Mouse (Mus musculus): ENCODE results near the gene Gpr27.

The Gpr27 gene

DNA sequence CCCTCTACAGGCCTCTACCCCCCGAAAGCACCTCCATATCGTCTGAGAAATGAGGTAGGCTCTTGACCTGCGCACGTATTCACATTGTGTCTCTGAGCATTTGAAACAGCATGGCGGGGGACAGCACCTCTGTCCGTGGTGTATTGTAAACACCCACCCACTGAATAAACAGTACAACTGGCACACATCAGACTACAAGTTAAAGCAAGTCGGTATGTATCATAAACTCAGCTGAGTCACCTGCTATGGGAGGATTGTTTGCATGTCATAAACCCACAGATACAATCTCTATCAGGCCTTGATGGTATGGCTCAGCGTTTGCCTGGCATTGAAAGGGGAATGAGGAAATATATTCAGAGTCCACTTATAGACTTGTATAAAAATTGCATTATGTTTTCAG, 15.2 kb upstream of the Gpr27 start:
- DNase-seq (ENCODE audit: low spot score in 2 of 2), result no peak

- DNase-seq (ENCODE audit: low spot score in 2 of 2), result no peak
These were observed 14.4 kb upstream of the Gpr27 start for GRCm38 (mm10) chr6:99678108-99678507.

- no peak for DNase-seq (ENCODE audit: low spot score in 2 of 2)
These were observed 8.5 kb upstream of the Gpr27 start for GRCm38 (mm10) chr6:99683974-99684373.

DNA sequence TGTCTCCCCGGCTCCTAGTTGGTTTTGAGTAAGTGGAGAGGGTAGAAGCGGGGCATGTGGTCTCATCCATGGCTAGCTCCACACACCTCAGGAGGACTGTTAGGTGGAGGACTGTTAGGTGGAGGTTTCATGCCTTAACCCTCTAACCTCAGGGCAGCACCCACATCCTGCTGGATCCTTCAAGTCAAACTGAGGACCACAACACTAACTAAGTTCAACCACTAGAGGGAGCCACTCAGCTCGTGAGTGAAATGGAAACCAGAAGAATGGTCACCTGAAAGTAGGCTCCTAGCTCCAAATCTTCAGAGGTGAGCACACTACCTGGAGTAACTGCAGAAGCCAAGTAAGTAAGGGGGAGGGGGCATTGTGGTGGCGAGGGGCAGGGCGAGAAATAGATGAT, 7.6 kb upstream of the Gpr27 start:
- DNase-seq (ENCODE audit: low spot score in 2 of 2), result no peak

- no peak for DNase-seq (ENCODE audit: low spot score in 2 of 2)
These were observed 4.0 kb upstream of the Gpr27 start for GRCm38 (mm10) chr6:99688513-99688912.

GRCm38 (mm10) chr6:99691666-99692205, 743 bp upstream of the Gpr27 start:
- no peak for DNase-seq (ENCODE audit: low spot score in 2 of 2)

GRCm38 (mm10) chr6:99692916-99693841, 700 bp downstream of the Gpr27 start:
- peak; percentile 19 to 39 for DNase-seq (ENCODE audit: low spot score in 2 of 2)

DNA sequence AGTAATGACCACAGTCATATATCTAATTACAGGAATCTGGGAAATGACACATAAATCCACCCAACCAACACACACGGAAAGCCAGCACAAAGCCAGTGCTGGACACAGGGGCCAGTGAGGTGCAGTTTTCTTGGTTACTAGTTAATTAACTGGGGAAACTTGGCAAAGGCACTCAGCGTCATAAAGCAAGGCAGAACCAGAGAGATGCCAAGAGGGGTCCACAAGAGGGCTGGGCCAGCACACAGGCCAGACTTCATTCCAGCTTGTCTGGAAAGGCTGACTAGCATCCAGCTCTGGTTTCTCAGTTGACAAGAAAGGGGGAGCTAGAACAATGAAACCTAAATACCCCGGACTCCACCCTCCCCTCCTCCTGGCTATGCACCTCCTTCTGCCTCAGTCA, 8.0 kb downstream of the Gpr27 start:
- DNase-seq (ENCODE audit: low spot score in 2 of 2), result no peak

DNA sequence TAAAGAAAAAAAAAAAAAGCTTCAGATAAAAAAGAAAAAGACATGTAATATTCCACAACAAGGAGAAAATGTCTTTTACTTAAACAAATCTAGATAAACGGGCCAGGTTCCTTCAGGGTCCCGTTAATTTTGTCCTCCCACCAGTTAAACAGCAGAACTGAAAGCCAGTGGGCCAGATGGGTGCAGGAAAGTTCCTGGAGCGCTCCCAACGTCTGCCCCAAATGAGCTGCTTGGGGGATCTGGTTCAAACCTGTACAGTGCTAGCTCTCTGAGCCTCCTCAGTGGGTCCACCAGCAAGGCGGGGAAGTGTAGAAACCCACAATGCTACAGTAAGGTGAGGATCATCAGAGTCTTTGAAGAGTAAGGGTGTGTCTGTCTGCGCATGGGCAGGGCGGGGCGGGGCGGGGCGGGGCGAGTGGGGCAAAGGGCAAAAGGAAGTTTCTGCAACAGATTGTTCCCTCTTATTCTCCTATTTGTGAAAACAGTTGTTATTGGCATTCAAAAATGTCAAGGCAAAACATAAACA, 19.2 kb downstream of the Gpr27 start:
- no peak for DNase-seq (ENCODE audit: low spot score in 2 of 2)

GRCm38 (mm10) chr6:99713256-99713655, 20.8 kb downstream of the Gpr27 start:
- DNase-seq (ENCODE audit: low spot score in 2 of 2), result no peak

- no peak for DNase-seq (ENCODE audit: low spot score in 2 of 2)
These were observed 22.7 kb downstream of the Gpr27 start for GRCm38 (mm10) chr6:99715191-99715590.

DNA sequence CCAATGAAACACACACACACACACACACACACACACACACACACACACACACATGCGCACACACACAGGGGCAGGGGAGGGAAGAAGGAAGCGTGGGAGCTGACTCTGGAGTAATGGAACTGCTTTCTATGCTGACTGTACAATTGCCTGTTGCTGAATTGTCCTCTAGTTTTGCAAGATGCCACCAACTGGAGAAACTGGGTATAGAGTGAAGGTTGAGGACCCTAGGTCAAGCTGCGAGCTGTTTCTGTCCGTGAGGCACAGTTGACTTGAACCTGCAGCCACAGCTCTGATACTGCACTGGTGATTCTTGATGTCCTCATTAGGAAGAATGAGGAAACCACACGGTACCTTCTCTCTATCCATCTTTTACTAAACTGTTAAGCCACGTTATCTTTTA, 23.4 kb downstream of the Gpr27 start:
- no peak for DNase-seq (ENCODE audit: low spot score in 2 of 2)

DNA sequence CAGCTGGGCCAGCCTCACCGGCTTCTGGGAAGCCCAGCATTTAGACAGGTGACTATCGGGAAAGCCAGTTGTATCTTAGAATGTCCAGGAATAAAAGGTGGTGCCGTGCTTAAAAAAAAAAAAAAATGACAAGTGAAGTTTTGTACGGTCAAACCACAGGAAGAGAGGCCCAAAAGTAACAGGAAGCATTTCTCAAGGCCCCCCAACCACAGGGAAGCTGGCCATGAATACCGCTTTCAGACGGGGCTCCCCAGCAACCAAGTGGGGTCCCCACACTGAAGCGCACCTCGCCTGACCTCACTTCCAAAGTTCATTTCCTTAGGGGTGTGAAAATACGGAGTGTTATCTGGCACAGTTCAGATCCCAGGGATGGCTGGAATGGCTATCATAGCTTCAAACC, 28.6 kb downstream of the Gpr27 start:
- no peak for DNase-seq (ENCODE audit: low spot score in 2 of 2)

- DNase-seq (ENCODE audit: low spot score in 2 of 2), result no peak
These were observed 29.9 kb downstream of the Gpr27 start for GRCm38 (mm10) chr6:99722390-99722789.

GRCm38 (mm10) chr6:99725971-99726561, 33.6 kb downstream of the Gpr27 start, which contains the start of gene Prok2:
Prok2 (minus strand) TSS chr6:99726392.
- peak in 1 of 2 experiments; percentile 12 for DNase-seq (ENCODE audit: low spot score in 2 of 2)

GRCm38 (mm10) chr6:99726576-99727303, 34.3 kb downstream of the Gpr27 start:
- no peak for DNase-seq (ENCODE audit: low spot score in 2 of 2)

- no peak for DNase-seq (ENCODE audit: low spot score in 2 of 2)
These were observed 37.4 kb downstream of the Gpr27 start for GRCm38 (mm10) chr6:99729853-99730252.

DNA sequence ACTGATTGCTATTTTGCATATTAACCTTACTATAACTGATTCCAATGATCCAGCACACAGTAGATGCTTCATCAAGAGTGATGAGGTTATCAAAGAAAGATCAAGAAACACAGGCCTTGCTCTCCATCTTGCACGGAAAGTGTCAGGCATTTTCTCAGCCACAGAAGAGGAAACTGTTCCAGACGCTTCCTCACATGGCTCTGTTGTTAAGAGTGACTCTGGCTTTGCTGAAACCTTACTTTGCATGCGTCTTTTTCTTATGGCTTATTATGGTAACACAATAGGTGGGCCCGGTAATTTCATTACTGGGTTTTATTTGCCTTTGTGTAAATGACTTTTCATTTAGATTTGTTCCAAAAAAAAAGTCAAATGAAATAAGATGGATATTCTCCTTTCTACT, 39.4 kb downstream of the Gpr27 start:
- DNase-seq (ENCODE audit: low spot score in 2 of 2), result no peak

DNA sequence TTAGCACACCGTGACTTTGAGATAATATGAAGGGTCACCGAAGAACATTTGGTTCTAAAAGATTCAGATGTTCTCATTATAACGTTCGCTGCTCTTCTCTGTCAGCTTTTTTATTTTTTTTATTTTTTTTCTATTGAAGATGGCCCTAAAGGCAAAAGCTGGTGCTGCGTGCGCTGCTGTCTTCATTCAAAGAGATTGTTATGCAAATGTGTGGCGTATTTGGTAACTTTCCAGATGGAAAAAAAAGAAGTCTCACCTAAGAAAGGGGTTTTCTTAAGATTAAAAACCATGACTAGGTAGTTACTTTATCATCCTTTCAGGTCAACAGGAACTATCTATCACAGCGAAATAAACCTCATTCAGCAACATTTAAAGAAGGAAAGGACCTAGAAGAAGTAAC, 40.2 kb downstream of the Gpr27 start:
- DNase-seq (ENCODE audit: low spot score in 2 of 2), result no peak

- DNase-seq (ENCODE audit: low spot score in 2 of 2), result no peak
These were observed 42.2 kb downstream of the Gpr27 start for GRCm38 (mm10) chr6:99734666-99735065.

GRCm38 (mm10) chr6:99742866-99743265, 50.4 kb downstream of the Gpr27 start:
- DNase-seq (ENCODE audit: low spot score in 2 of 2), result no peak

All from frontal cortex, postnatal 10 days (tissue).